Mouse (Mus musculus) stomach, postnatal 0 days (tissue): ENCODE results near the gene Ppp6r1. TPM values are rescaled to one million over a fixed set of nuclear protein-coding genes. Genes with fewer than 3 reads are reported as not detected.

ENCODE experiments used
- ATAC-seq: fragments of 200-750 bp; cut with Nextera tagmentation; 2 replicates; pipeline ENCODE4 v1.8.0; 2017; ENCODE audit not compliant: low FRiP score, low TSS enrichment
- DNase-seq: peaks from one replicate; pipeline ENCODE4 v3.0.0-alpha.2; 2016; ENCODE audit warnings: low spot score
- H3K27ac ChIP-seq: fragments of 300-500 bp; sonication (generic); replicated peaks from 2 replicates; pipeline ENCODE4 v1.5.1; 2014; ENCODE audit warnings: mild to moderate bottlenecking, control low read depth
- H3K27me3 ChIP-seq: fragments of 300-500 bp; sonication (generic); 2 replicates; pipeline ENCODE4 v1.6.1; 2014; ENCODE audit warnings: low read length; ENCODE audit not compliant: control insufficient read depth, insufficient read depth
- H3K36me3 ChIP-seq: fragments of 300-500 bp; sonication (generic); 2 replicates; pipeline ENCODE4 v1.6.1; 2014; ENCODE audit warnings: low read length, mixed read lengths; ENCODE audit not compliant: control insufficient read depth, insufficient read depth
- H3K4me1 ChIP-seq: fragments of 300-500 bp; sonication (generic); replicated peaks from 2 replicates; pipeline ENCODE4 v1.6.1; 2014; ENCODE audit warnings: antibody characterized with exemption; ENCODE audit not compliant: control insufficient read depth, insufficient read depth
- H3K4me2 ChIP-seq: fragments of 300-500 bp; sonication (generic); replicated peaks from 2 replicates; pipeline ENCODE4 v1.6.1; 2014; ENCODE audit warnings: low read depth, mild to moderate bottlenecking, control low read depth, moderate library complexity
- H3K4me3 ChIP-seq: fragments of 300-500 bp; sonication (generic); 2 replicates; pipeline ENCODE4 v1.5.1; 2014; ENCODE audit warnings: low read depth, low read length, control low read depth
- H3K9ac ChIP-seq: fragments of 300-500 bp; sonication (generic); 2 replicates; pipeline ENCODE4 v1.6.1; 2014; ENCODE audit warnings: mild to moderate bottlenecking, low read length, control low read depth, mixed read lengths
- H3K9me3 ChIP-seq: fragments of 300-500 bp; sonication (generic); 2 replicates; pipeline ENCODE4 v1.6.1; 2016; ENCODE audit warnings: low read length; ENCODE audit not compliant: control insufficient read depth
- CTCF ChIP-seq: IDR thresholded peaks from 2 replicates; pipeline ENCODE4 v1.5.1; 2016; ENCODE audit warnings: antibody characterized with exemption, low read depth, mild to moderate bottlenecking, moderate library complexity
- EP300 ChIP-seq: optimal IDR thresholded peaks from 2 replicates; pipeline ENCODE3; 2016; ENCODE audit warnings: antibody characterized with exemption
- WGBS: fragments of 180-500 bp; shearing (Covaris S2); extraction: QIAGEN DNeasy Blood & Tissue Kit; methylation state at CpG from one replicate; pipeline ENCODE4 v1.1.7; 2014; 5-methylcytosine and 5-hydroxymethylcytosine counted together
- polyA plus RNA-seq: library from polyadenylated mRNA; unstranded; fragments of >200 nt; fragmentation: Nextera tagmentation; extraction: Ambion mirVana; gene quantifications from 2 replicates; pipeline ENCODE4 v1.2.1, GENCODE M21; 2015

The Ppp6r1 gene
- polyA plus RNA-seq, 1 experiment from 2014 or later, result 6.2 TPM

DNA sequence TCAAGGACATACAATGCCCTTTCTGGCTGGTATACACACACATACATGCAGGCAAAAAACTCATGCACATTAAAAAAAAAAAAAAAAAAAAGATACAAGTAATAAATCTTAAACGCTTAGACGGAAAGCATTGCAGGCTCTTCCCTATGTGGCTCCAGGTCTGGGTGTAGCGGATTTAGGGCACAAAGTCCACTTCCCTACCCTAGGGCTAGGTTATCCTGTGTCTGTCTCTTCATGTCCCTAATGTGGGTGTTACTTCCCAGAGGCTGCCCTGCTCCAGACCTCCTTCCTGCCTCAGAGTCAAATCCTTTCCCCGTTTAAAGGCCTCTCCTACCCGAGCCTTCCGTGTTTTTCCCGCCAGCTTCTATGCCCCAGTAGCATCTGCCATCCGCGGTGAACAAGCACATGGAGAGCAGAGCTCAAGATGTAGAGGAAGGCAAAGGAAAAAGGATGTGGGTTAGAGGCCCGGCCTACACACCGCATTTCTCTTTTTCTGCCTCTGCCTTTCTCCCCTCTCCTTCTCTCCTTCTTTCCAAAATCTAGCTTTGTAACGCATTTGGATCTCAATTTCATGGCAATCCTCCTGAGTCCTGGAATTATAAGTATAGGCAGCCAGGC, 15.4 kb upstream of the Ppp6r1 start:
- WGBS, result 84% methylated on average over 12 of the region's 12 CpGs
- Histone ChIP-seq H3K4me3 (no peak overlapping the region), H3K9me3 (no peaks in the 10 kb centered on the region), H3K27me3 (no peaks in the 10 kb centered on the region), H3K27ac (no peak overlapping the region), H3K4me2 (no peak overlapping the region), H3K36me3 (peaks cover 8% of the 10 kb centered on the region; the same call in 1 of the 2 replicates), H3K4me1 (no peaks in the 10 kb centered on the region), H3K9ac (no peak overlapping the region)
- TF ChIP-seq CTCF (no peak), EP300 (no peak)
- ATAC-seq, result no peak
- no peak for DNase-seq

- Histone ChIP-seq H3K36me3 (peaks cover 7% of the 10 kb centered on the region), H3K9me3 (no peaks in the 10 kb centered on the region), H3K4me1 (no peaks in the 10 kb centered on the region), H3K27ac (0 out of 2 replicates have a peak overlapping the region, but pooled peaks have one; percentile 18), H3K9ac (no peak overlapping the region; the same call in 1 of the 2 replicates), H3K27me3 (no peaks in the 10 kb centered on the region), H3K4me3 (no peak overlapping the region), H3K4me2 (no peak overlapping the region)
- DNase-seq (no peak), ATAC-seq (peak; percentile 59; the same call in 1 of the 2 replicates)
- WGBS, result 59% methylated on average over 4 of the region's 4 CpGs
- TF ChIP-seq CTCF (no peak), EP300 (no peak)
Observed at GRCm38 (mm10) chr7:4671956-4672355, 13.1 kb upstream of the Ppp6r1 start.

GRCm38 (mm10) chr7:4670655-4671255, 11.9 kb upstream of the Ppp6r1 start:
- Histone ChIP-seq H3K4me2 (no peak overlapping the region), H3K4me3 (no peak overlapping the region), H3K9me3 (no peaks in the 10 kb centered on the region), H3K9ac (no peak overlapping the region), H3K36me3 (peaks cover 7% of the 10 kb centered on the region), H3K27ac (no peak overlapping the region), H3K27me3 (no peaks in the 10 kb centered on the region), H3K4me1 (no peaks in the 10 kb centered on the region)
- no peak for ATAC-seq
- WGBS, result 88% methylated on average over 8 of the region's 8 CpGs
- no peak for DNase-seq
- TF ChIP-seq CTCF (no peak), EP300 (no peak)

- DNase-seq (no peak), ATAC-seq (no peak)
- 95% methylated on average over 9 of the region's 9 CpGs for WGBS
- Histone ChIP-seq H3K9ac (no peak overlapping the region), H3K9me3 (no peaks in the 10 kb centered on the region), H3K36me3 (peaks cover 10% of the 10 kb centered on the region), H3K4me2 (no peak overlapping the region), H3K27me3 (no peaks in the 10 kb centered on the region), H3K4me1 (no peaks in the 10 kb centered on the region), H3K4me3 (no peak overlapping the region), H3K27ac (no peak overlapping the region)
- TF ChIP-seq CTCF, result no peak
Observed at GRCm38 (mm10) chr7:4669156-4669555, 10.3 kb upstream of the Ppp6r1 start.

DNA sequence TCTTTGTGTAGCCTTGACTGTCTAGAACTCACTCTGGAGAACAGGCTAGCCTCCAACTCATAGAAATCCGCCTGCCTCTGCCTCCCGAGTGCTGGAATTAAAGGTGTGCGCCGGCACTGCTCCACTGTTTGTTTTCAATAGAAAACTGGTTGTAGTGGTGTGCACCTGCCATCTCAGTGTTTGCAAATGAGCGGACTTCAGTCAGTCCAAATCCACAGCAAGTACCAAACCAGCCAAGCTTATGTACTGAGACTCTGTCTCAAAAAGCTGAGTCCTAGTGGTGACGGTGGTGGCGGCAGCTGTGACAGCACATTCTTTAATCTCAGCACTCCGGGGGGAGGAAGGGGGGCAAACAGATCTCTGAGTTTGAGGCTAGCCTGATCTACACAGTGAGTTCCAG, 9.7 kb upstream of the Ppp6r1 start:
- Histone ChIP-seq H3K27me3 (no peaks in the 10 kb centered on the region), H3K4me3 (no peak overlapping the region), H3K27ac (no peak overlapping the region), H3K4me2 (no peak overlapping the region), H3K4me1 (no peaks in the 10 kb centered on the region), H3K9me3 (no peaks in the 10 kb centered on the region), H3K9ac (no peak overlapping the region), H3K36me3 (peaks cover 10% of the 10 kb centered on the region)
- 93% methylated on average over 8 of the region's 8 CpGs for WGBS
- DNase-seq (no peak), ATAC-seq (no peak)
- TF ChIP-seq EP300 (no peak), CTCF (no peak)

DNA sequence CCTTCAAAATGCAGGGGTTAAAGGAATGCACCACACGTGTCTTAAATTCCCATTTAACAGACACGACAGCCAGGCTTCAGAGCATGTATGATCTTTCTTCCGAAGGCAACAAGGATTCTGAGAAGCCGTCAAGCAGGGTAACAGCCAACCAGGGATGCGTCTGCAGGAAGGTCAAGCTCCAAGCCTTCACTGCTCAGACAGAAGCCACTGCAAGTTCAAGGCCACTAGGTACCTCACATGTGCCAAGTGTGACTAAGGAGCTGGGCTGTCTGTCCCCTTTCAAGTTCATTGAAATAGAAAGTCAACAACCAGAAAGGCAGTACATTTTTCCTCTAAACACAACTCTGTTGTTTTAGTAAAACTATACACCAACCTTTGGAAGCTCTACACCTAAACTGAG, 8.1 kb upstream of the Ppp6r1 start:
- no peak overlapping the region for H3K9ac ChIP-seq
- no peak for ATAC-seq
- H3K27ac ChIP-seq, result no peak overlapping the region
- peak; percentile 9 for DNase-seq
- WGBS, result 96% methylated on average over 5 of the region's 5 CpGs
- no peaks in the 10 kb centered on the region for H3K4me1 ChIP-seq
- H3K36me3 ChIP-seq, result peaks cover 8% of the 10 kb centered on the region
- no peak overlapping the region for H3K4me3 ChIP-seq
- TF ChIP-seq EP300, result no peak
- TF ChIP-seq CTCF, result no peak
- H3K4me2 ChIP-seq, result no peak overlapping the region
- H3K9me3 ChIP-seq, result no peaks in the 10 kb centered on the region
- no peaks in the 10 kb centered on the region for H3K27me3 ChIP-seq
